Mouse (Mus musculus) neural tube, embryonic 15.5 days (tissue): ENCODE data around the gene Phactr4. TPM values are rescaled to one million over a fixed set of nuclear protein-coding genes. Genes with fewer than 3 reads are reported as not detected.

ENCODE experiments used
- ATAC-seq: fragments of 200-750 bp; cut with Nextera tagmentation; 2 replicates; pipeline ENCODE4 v1.8.0; 2017; ENCODE audit warnings: mild to moderate bottlenecking, moderate TSS enrichment, moderate library complexity; ENCODE audit not compliant: low FRiP score
- H3K27ac ChIP-seq: fragments of 300-500 bp; sonication (generic); replicated peaks from 2 replicates; pipeline ENCODE4 v1.5.1; 2015; ENCODE audit warnings: mild to moderate bottlenecking, inconsistent platforms
- H3K27me3 ChIP-seq: fragments of 300-500 bp; sonication (generic); replicated peaks from 2 replicates; pipeline ENCODE4 v1.6.1; 2015; ENCODE audit warnings: inconsistent platforms
- H3K36me3 ChIP-seq: fragments of 300-500 bp; sonication (generic); 2 replicates; pipeline ENCODE4 v1.6.1; 2015; ENCODE audit warnings: inconsistent platforms
- H3K4me1 ChIP-seq: fragments of 300-500 bp; sonication (generic); 2 replicates; pipeline ENCODE4 v1.6.1; 2015; ENCODE audit warnings: inconsistent platforms
- H3K4me2 ChIP-seq: fragments of 300-500 bp; sonication (generic); 2 replicates; pipeline ENCODE4 v1.6.1; 2015; ENCODE audit warnings: inconsistent platforms, mild to moderate bottlenecking, moderate library complexity
- H3K4me3 ChIP-seq: fragments of 300-500 bp; sonication (generic); replicated peaks from 2 replicates; pipeline ENCODE4 v1.5.1; 2015; ENCODE audit warnings: mild to moderate bottlenecking, inconsistent platforms
- H3K9ac ChIP-seq: fragments of 300-500 bp; sonication (generic); replicated peaks from 2 replicates; pipeline ENCODE4 v1.6.1; 2015; ENCODE audit warnings: mild to moderate bottlenecking, inconsistent platforms
- H3K9me3 ChIP-seq: fragments of 300-500 bp; sonication (generic); replicated peaks from 2 replicates; pipeline ENCODE4 v1.6.1; 2016; ENCODE audit warnings: inconsistent platforms
- WGBS: fragments of 180-500 bp; shearing (Covaris S2); methylation state at CpG from one replicate; pipeline ENCODE4 v1.1.7; 2015; ENCODE audit warnings: mixed read lengths; 5-methylcytosine and 5-hydroxymethylcytosine counted together
- polyA plus RNA-seq: library from polyadenylated mRNA; unstranded; fragments of >200 nt; fragmentation: Nextera tagmentation; extraction: Ambion mirVana; gene quantifications from 2 replicates; pipeline ENCODE4 v1.2.1, GENCODE M21; 2015

The Phactr4 gene
- polyA plus RNA-seq, 1 experiment from 2014 or later = 6.5 TPM

GRCm38 (mm10) chr4:132359510-132359909 lies 62.8 kb downstream of the Phactr4 start:
- no peak overlapping the region for H3K4me2 ChIP-seq
- H3K4me3 ChIP-seq = no peak overlapping the region
- no peak for ATAC-seq
- H3K27ac ChIP-seq = no peak overlapping the region
- WGBS = 88% methylated on average over 4 of the region's 4 CpGs
- H3K27me3 ChIP-seq = no peaks in the 10 kb centered on the region
- peaks cover 46% of the 10 kb centered on the region for H3K36me3 ChIP-seq
- H3K9me3 ChIP-seq = no peaks in the 10 kb centered on the region
- no peaks in the 10 kb centered on the region for H3K4me1 ChIP-seq
- H3K9ac ChIP-seq = no peak overlapping the region

DNA sequence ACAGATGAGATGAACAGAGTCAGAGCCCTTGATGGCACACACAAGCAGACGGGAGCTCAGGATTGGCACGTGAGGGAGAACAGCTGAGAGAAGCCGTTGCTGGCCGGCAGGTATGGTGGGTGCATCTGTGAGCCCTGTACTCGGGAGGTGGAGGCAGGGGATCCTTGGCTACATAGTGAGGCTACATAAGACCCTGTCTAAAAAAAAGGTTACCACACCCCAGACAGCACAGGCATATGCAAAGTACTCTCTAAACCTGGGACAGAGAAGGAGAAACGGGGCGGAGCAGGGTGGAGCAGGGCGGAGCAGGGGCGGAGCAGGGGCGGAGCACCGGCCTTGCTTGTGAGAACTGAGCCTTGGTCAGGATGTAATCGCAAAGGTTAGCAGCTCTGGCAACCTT lies 66.1 kb downstream of the Phactr4 start:
- no peak overlapping the region for H3K4me3 ChIP-seq
- no peak for ATAC-seq
- WGBS = 39% methylated on average over 12 of the region's 12 CpGs

GRCm38 (mm10) chr4:132355403-132355802 lies 66.9 kb downstream of the Phactr4 start:
- Histone ChIP-seq H3K36me3 (peaks cover 32% of the 10 kb centered on the region), H3K4me3 (no peak overlapping the region), H3K4me2 (no peak overlapping the region), H3K27me3 (no peaks in the 10 kb centered on the region), H3K9me3 (no peaks in the 10 kb centered on the region), H3K4me1 (peaks cover 26% of the 10 kb centered on the region), H3K27ac (no peak overlapping the region), H3K9ac (no peak overlapping the region)
- 91% methylated on average over 3 of the region's 3 CpGs for WGBS
- ATAC-seq = no peak

More for the DNA sequence above, 66.1 kb downstream of the Phactr4 start:
- Histone ChIP-seq H3K4me1 (peaks cover 20% of the 10 kb centered on the region), H3K27me3 (no peaks in the 10 kb centered on the region), H3K36me3 (peaks cover 32% of the 10 kb centered on the region), H3K9me3 (no peaks in the 10 kb centered on the region), H3K9ac (no peak overlapping the region), H3K27ac (no peak overlapping the region), H3K4me2 (no peak overlapping the region)

DNA sequence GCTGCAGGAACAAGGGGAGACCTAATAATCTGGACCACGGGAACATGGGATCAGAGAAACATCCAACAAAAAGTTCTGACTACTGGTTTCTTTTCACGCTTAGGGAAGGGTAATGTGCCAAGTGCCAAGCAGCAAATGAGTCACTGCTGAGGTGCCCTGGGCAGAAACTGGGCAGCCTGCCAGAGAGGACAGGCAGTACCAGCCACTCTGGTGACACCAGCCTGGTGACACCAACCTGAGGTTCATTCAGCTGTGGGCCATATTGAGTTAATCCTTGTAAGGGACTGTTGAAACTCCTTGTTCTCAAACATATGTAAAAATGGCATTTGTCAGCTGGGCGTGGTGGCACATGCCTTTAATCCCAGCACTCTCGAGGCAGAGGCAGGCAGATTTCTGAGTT lies 67.7 kb downstream of the Phactr4 start:
- no peak overlapping the region for H3K9ac ChIP-seq
- ATAC-seq = no peak
- 90% methylated on average over 4 of the region's 4 CpGs for WGBS
- H3K36me3 ChIP-seq = peaks cover 27% of the 10 kb centered on the region
- peaks cover 26% of the 10 kb centered on the region for H3K4me1 ChIP-seq
- 0 out of 2 replicates have a peak overlapping the region, but pooled peaks have one; percentile 23 for H3K27ac ChIP-seq
- H3K27me3 ChIP-seq = no peaks in the 10 kb centered on the region
- H3K4me3 ChIP-seq = no peak overlapping the region
- H3K9me3 ChIP-seq = no peaks in the 10 kb centered on the region
- H3K4me2 ChIP-seq = no peak overlapping the region

GRCm38 (mm10) chr4:132353481-132353885 lies 68.8 kb downstream of the Phactr4 start, which contains the start of gene Rcc1:
TSS of gene Rcc1 (minus strand) at chr4:132353605.
- Histone ChIP-seq H3K27ac (peak within 1 kb of the TSS; percentile 93), H3K9ac (peak within 1 kb of the TSS; percentile 79), H3K27me3 (no peaks in the 10 kb centered on the region), H3K36me3 (peaks cover 18% of the 10 kb centered on the region), H3K9me3 (no peaks in the 10 kb centered on the region), H3K4me1 (peaks cover 26% of the 10 kb centered on the region), H3K4me2 (peak within 1 kb of the TSS; percentile 90), H3K4me3 (peak within 1 kb of the TSS; percentile 86)
- ATAC-seq = peak; percentile 90
- 0% methylated on average over 31 of the region's 31 CpGs for WGBS

GRCm38 (mm10) chr4:132352739-132353138 lies 69.5 kb downstream of the Phactr4 start:
- Histone ChIP-seq H3K4me2 (peak overlapping the region; percentile 90), H3K4me1 (peaks cover 26% of the 10 kb centered on the region), H3K27me3 (no peaks in the 10 kb centered on the region), H3K9me3 (no peaks in the 10 kb centered on the region), H3K36me3 (peaks cover 12% of the 10 kb centered on the region), H3K27ac (peak overlapping the region; percentile 93), H3K4me3 (peak overlapping the region; percentile 86), H3K9ac (peak overlapping the region; percentile 79)
- ATAC-seq = no peak
- WGBS = 0% methylated on average over 14 of the region's 14 CpGs

DNA sequence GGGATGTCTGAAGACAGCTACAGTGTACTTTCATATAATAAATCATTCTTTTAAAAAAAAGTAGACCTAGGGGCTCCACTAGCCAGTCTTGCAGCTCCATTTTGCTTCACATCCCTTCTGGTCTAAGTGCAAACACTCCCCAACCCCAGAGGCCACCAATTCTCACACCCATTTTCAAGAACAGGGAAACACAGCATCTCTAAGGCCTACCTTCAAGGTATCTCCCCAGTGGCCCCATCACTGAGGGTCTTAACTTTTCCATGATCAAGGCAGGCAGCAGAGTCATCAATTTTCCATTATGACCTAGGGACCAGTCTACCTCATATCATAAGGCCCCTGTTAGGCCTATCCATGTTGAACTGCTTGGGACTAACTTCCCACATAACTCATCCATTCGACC lies 70.9 kb downstream of the Phactr4 start:
- Histone ChIP-seq H3K4me1 (peaks cover 26% of the 10 kb centered on the region), H3K27ac (no peak overlapping the region), H3K27me3 (no peaks in the 10 kb centered on the region), H3K4me2 (peak overlapping the region; percentile 90), H3K9ac (no peak overlapping the region), H3K9me3 (no peaks in the 10 kb centered on the region), H3K36me3 (peaks cover 3% of the 10 kb centered on the region; the same call in 1 of the 2 replicates), H3K4me3 (no peak overlapping the region)
- WGBS = 32% methylated on average over 1 of the region's 1 CpGs
- ATAC-seq = no peak

- Histone ChIP-seq H3K9me3 (no peaks in the 10 kb centered on the region), H3K4me1 (peaks cover 26% of the 10 kb centered on the region), H3K4me2 (no peak overlapping the region), H3K9ac (no peak overlapping the region), H3K36me3 (peaks cover 3% of the 10 kb centered on the region; the same call in 1 of the 2 replicates), H3K27me3 (no peaks in the 10 kb centered on the region), H3K4me3 (no peak overlapping the region), H3K27ac (no peak overlapping the region)
- 71% methylated on average over 3 of the region's 3 CpGs for WGBS
- no peak for ATAC-seq
Measured at GRCm38 (mm10) chr4:132350854-132351253, 71.4 kb downstream of the Phactr4 start.

- H3K27me3 ChIP-seq = no peaks in the 10 kb centered on the region
- H3K9ac ChIP-seq = no peak overlapping the region
- 54% methylated on average over 2 of the region's 2 CpGs for WGBS
- H3K36me3 ChIP-seq = peaks cover 3% of the 10 kb centered on the region; the same call in 1 of the 2 replicates
- no peak overlapping the region for H3K27ac ChIP-seq
- peaks cover 26% of the 10 kb centered on the region for H3K4me1 ChIP-seq
- no peak overlapping the region for H3K4me2 ChIP-seq
- ATAC-seq = no peak
- H3K4me3 ChIP-seq = no peak overlapping the region
- H3K9me3 ChIP-seq = no peaks in the 10 kb centered on the region
Measured at GRCm38 (mm10) chr4:132350123-132350740, 72.1 kb downstream of the Phactr4 start.

GRCm38 (mm10) chr4:132349495-132350122 lies 72.7 kb downstream of the Phactr4 start:
- Histone ChIP-seq H3K4me2 (no peak overlapping the region), H3K9ac (no peak overlapping the region), H3K27me3 (no peaks in the 10 kb centered on the region), H3K9me3 (no peaks in the 10 kb centered on the region), H3K4me3 (no peak overlapping the region), H3K4me1 (peaks cover 31% of the 10 kb centered on the region), H3K27ac (no peak overlapping the region), H3K36me3 (peaks cover 3% of the 10 kb centered on the region; the same call in 1 of the 2 replicates)
- no peak for ATAC-seq
- 59% methylated on average over 3 of the region's 3 CpGs for WGBS

GRCm38 (mm10) chr4:132346661-132347060 lies 75.6 kb downstream of the Phactr4 start:
- H3K4me3 ChIP-seq = no peak overlapping the region
- peaks cover 31% of the 10 kb centered on the region for H3K4me1 ChIP-seq
- H3K36me3 ChIP-seq = peaks cover 3% of the 10 kb centered on the region; the same call in 1 of the 2 replicates
- no peaks in the 10 kb centered on the region for H3K9me3 ChIP-seq
- ATAC-seq = no peak
- H3K27me3 ChIP-seq = no peaks in the 10 kb centered on the region
- H3K4me2 ChIP-seq = no peak overlapping the region
- 54% methylated on average over 3 of the region's 3 CpGs for WGBS
- H3K9ac ChIP-seq = no peak overlapping the region
- no peak overlapping the region for H3K27ac ChIP-seq

- WGBS = 87% methylated on average over 4 of the region's 4 CpGs
- no peak for ATAC-seq
- Histone ChIP-seq H3K4me2 (no peak overlapping the region), H3K9me3 (no peaks in the 10 kb centered on the region), H3K4me1 (peaks cover 27% of the 10 kb centered on the region), H3K27me3 (no peaks in the 10 kb centered on the region), H3K9ac (no peak overlapping the region), H3K27ac (no peak overlapping the region), H3K36me3 (peaks cover 3% of the 10 kb centered on the region; the same call in 1 of the 2 replicates), H3K4me3 (no peak overlapping the region)
Measured at GRCm38 (mm10) chr4:132346261-132346660, 76.0 kb downstream of the Phactr4 start.
